Mouse (Mus musculus) C2C12 (cell line): Measurements from ENCODE around the gene Kif17.

ENCODE experiments used
- CTCF ChIP-seq: IDR thresholded peaks from one replicate; pipeline ENCODE4 v1.5.1; 2011; ENCODE audit not compliant: control insufficient read depth, insufficient read depth, insufficient read length
- MAX ChIP-seq: IDR thresholded peaks from one replicate; pipeline ENCODE4 v1.6.1; 2011; ENCODE audit warnings: mild to moderate bottlenecking, control low read depth
- USF1 ChIP-seq: IDR thresholded peaks from one replicate; pipeline ENCODE4 v1.6.1; 2011; ENCODE audit warnings: low read depth, mild to moderate bottlenecking, control low read depth, moderate library complexity

- TF ChIP-seq CTCF: no peak
- TF ChIP-seq USF1: no peak
- no peak for TF ChIP-seq MAX
Observed at GRCm38 (mm10) chr4:138223623-138224022, 26.6 kb upstream of the Kif17 start.
